In the genomic region with DNA sequence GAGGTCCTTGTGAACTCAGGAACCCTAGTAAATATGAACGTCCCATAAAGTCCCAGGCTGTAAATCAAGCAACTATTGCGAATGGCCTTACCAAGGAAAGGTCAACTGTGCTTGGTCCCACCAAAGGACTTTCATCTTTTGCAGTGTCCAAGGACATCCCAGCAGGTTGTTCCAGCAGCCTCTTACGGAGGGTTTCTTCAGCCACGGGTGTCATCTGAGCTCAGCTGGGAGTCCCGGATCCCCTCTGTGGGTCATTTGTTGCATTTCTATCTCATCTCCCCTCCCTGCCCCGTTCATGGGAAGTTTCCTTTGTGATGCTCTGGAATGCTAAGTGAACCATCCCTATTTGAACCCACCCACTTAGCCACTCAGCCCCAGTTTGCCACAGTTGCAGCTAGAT, we compare ENCODE assay signal across 16 mouse cellular contexts.
DNase-seq lines count a peak whose midpoint lies in the region; ATAC-seq and TF ChIP-seq lines count a peak whose summit lies in the region.
"Had no signal": no experiment of that assay in that cellular context is flagged by ENCODE, and none has a peak within 500 bp of the region (broad histone marks: within the 10 kb centered on the region; RNA-seq: fewer than 3 reads in every experiment).

No protein-coding gene starts in this region.

- WGBS in hindbrain, embryonic 15.5 days = 26% methylated on average over 6 of the region's 6 CpGs
- 29% methylated on average over 6 of the region's 6 CpGs for WGBS in hindbrain, embryonic 16.5 days

- peak overlapping the region; percentile 35 for H3K27ac ChIP-seq in hindbrain, embryonic 15.5 days (replicated peaks)
- H3K27ac ChIP-seq in hindbrain, embryonic 16.5 days (ENCODE audit: low read depth, low read length) = no peak overlapping the region
- H3K27ac ChIP-seq: heart, embryonic 10.5 days; liver, embryonic 12.5 days; lung, embryonic 15.5 days had no signal

- no peak for ATAC-seq in hindbrain, embryonic 15.5 days (ENCODE audit: low FRiP score, low read depth)
- no peak for ATAC-seq in hindbrain, embryonic 16.5 days
- ATAC-seq: liver, embryonic 12.5 days had no signal

- H3K9ac ChIP-seq in hindbrain, embryonic 15.5 days = no peak overlapping the region
- H3K9ac ChIP-seq in hindbrain, embryonic 16.5 days (ENCODE audit: low read depth, low read length) = no peak overlapping the region
- H3K9ac ChIP-seq: liver, embryonic 12.5 days; lung, embryonic 15.5 days had no signal

- DNase-seq in adrenal gland, adult (ENCODE audit: inconsistent age in 2 of 2, low spot score in 1 of 2) = peak; percentile 71 to 89
- DNase-seq in adrenal gland, adult 18-20 months (ENCODE audit: low spot score in 2 of 2) = no peak
- DNase-seq in adrenal gland, postnatal 36 days = peak; percentile 57 to 63
- DNase-seq in kidney, postnatal 36 days = no peak
- no peak for DNase-seq in urinary bladder, postnatal 25 days (ENCODE audit: low spot score)
- DNase-seq: cerebellum, postnatal 14 days; gastrocnemius, postnatal 25 days; kidney, adult 18-20 months; kidney, postnatal 25 days; right cerebral cortex, adult 18-20 months had no signal

- H3K9me3 ChIP-seq in hindbrain, embryonic 15.5 days = no peaks in the 10 kb centered on the region
- H3K9me3 ChIP-seq in hindbrain, embryonic 16.5 days (ENCODE audit: control insufficient read depth, low read length) = no peaks in the 10 kb centered on the region
- H3K9me3 ChIP-seq: heart, embryonic 10.5 days; liver, embryonic 12.5 days; lung, embryonic 15.5 days had no signal

- TF ChIP-seq POLR2A in myocyte (IDR thresholded peaks at IDR 0.05; ENCODE audit: insufficient read length, low read depth) = no peak

- H3K79me2 ChIP-seq in myocyte (ENCODE audit: control insufficient read depth, insufficient read depth) = no peaks in the 10 kb centered on the region

- peaks cover 22% of the 10 kb centered on the region for H3K4me1 ChIP-seq in hindbrain, embryonic 15.5 days (replicated peaks)
- peaks cover 12% of the 10 kb centered on the region for H3K4me1 ChIP-seq in hindbrain, embryonic 16.5 days (ENCODE audit: control insufficient read depth, insufficient read depth, low read depth, low read length)
- H3K4me1 ChIP-seq: liver, embryonic 12.5 days had no signal

- H3K4me2 ChIP-seq in hindbrain, embryonic 15.5 days = no peak overlapping the region
- H3K4me2 ChIP-seq in hindbrain, embryonic 16.5 days (ENCODE audit: low read length) = no peak overlapping the region
- H3K4me2 ChIP-seq in myocyte (ENCODE audit: low read depth) = peak overlapping the region; percentile 49
- H3K4me2 ChIP-seq: liver, embryonic 12.5 days; lung, embryonic 15.5 days had no signal

- H3K36me3 ChIP-seq in hindbrain, embryonic 15.5 days = no peaks in the 10 kb centered on the region
- no peaks in the 10 kb centered on the region for H3K36me3 ChIP-seq in hindbrain, embryonic 16.5 days (ENCODE audit: control insufficient read depth, insufficient read depth, low read length)
- H3K36me3 ChIP-seq in myocyte (ENCODE audit: control insufficient read depth, insufficient read depth) = no peaks in the 10 kb centered on the region
- H3K36me3 ChIP-seq: heart, embryonic 10.5 days; liver, embryonic 12.5 days; lung, embryonic 15.5 days had no signal

- no peak overlapping the region for H3ac ChIP-seq in myocyte (ENCODE audit: control insufficient read depth, insufficient read length)

- H3K27me3 ChIP-seq in hindbrain, embryonic 15.5 days = no peaks in the 10 kb centered on the region
- H3K27me3 ChIP-seq in hindbrain, embryonic 16.5 days (replicated peaks; ENCODE audit: control insufficient read depth, insufficient read depth, low read length) = no peaks in the 10 kb centered on the region
- no peaks in the 10 kb centered on the region for H3K27me3 ChIP-seq in myocyte (ENCODE audit: control insufficient read depth, insufficient read depth, insufficient read length)
- H3K27me3 ChIP-seq: liver, embryonic 12.5 days; lung, embryonic 15.5 days had no signal

- H3K4me3 ChIP-seq in hindbrain, embryonic 15.5 days = no peak overlapping the region
- H3K4me3 ChIP-seq in hindbrain, embryonic 16.5 days (ENCODE audit: low read length) = no peak overlapping the region
- H3K4me3 ChIP-seq in myocyte = no peak overlapping the region
- H3K4me3 ChIP-seq: heart, embryonic 10.5 days; liver, embryonic 12.5 days; lung, embryonic 15.5 days had no signal

TF ChIP-seq in myocyte, 11 proteins besides CTCF, POLR2A, EP300 and RAD21:
- no peak for TF ChIP-seq MYOG (IDR thresholded peaks at IDR 0.05; ENCODE audit: control insufficient read depth in 1 of 3, insufficient read depth in 1 of 3, insufficient read length in 2 of 3, low read depth in 2 of 3)
- no peak for TF ChIP-seq POLR2AphosphoS2 (IDR thresholded peaks at IDR 0.05; ENCODE audit: insufficient read length, low read depth)
- TF ChIP-seq SRF (IDR thresholded peaks at IDR 0.05; ENCODE audit: control insufficient read depth, insufficient read length, low read depth) = no peak
- TF ChIP-seq MAX (IDR thresholded peaks at IDR 0.05; ENCODE audit: low read depth) = no peak
- no peak for TF ChIP-seq CEBPB (IDR thresholded peaks at IDR 0.05; ENCODE audit: insufficient read depth, poor library complexity, severe bottlenecking)
- no peak for TF ChIP-seq MYOD1 (IDR thresholded peaks at IDR 0.05; ENCODE audit: control insufficient read depth in 1 of 3, insufficient read length in 2 of 3, low read depth in 2 of 3)
- TF ChIP-seq TCF12 (IDR thresholded peaks at IDR 0.05; ENCODE audit: insufficient read depth, poor library complexity, severe bottlenecking) = no peak
- no peak for TF ChIP-seq TCF3 (IDR thresholded peaks at IDR 0.05; ENCODE audit: insufficient read length, low read depth)
- no peak for TF ChIP-seq E2F4 (IDR thresholded peaks at IDR 0.05; ENCODE audit: insufficient read depth)
- TF ChIP-seq USF1 (IDR thresholded peaks at IDR 0.05; ENCODE audit: low read depth) = no peak
- TF ChIP-seq REST (IDR thresholded peaks at IDR 0.05; ENCODE audit: insufficient read depth, insufficient read length) = no peak

Comparison
In these comparisons a context has a peak if more than half of its experiments do, and no peak if none do; other contexts are left out.
1. DNase-seq: peak in adrenal gland, adult (2 of 2) and adrenal gland, postnatal 36 days (2 of 2); none in adrenal gland, adult 18-20 months (0 of 2), kidney, postnatal 36 days (0 of 2) and urinary bladder, postnatal 25 days (single experiment).